Mouse (Mus musculus): ENCODE data around the gene Olfr462.

DNA sequence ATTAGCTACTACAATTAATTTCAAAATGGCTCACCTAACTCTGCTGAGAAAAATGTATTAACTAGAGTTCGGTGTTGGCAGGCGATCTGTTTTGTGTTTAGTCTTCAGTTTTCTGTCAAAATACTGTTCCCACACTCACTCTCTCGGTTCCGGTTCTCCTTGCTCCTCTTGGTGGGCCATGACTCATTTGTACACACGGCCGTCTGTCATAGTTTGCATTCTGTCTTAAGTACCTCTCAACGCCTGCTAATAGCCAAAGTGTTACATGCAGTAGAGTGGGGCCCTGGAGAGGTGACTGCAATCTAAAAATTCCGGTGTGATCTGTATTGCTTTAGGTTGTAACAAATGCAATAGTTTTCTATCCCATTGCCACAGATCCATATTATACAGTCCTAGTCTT, 51.4 kb downstream of the Olfr462 start:
- TF ChIP-seq CTCF (IDR thresholded peaks at IDR 0.05) (no peak), EP300 (IDR thresholded peaks at IDR 0.05) (peak; percentile 76)

All from lung, postnatal 0 days (tissue).